26 mouse cellular contexts compared by ENCODE assay signal in the genomic region with DNA sequence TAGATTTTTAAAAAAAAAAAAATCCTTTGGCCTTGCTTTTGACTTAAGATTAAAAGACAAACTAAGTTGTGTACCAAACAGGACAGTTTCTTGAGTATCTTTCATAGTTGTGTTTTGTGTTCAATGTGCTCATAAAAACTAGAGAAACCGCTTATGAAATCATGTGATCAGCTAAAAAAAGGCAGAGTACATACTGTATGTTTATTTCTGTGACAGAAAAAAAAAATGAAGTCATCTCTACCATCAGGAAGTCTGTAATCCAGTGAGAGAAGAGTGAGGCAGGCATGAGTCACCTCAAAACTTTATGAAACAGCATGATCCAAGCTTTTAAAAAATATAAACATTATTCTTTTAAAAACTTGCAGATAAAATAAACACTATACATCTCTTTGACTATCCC.
"Had no signal": no experiment of that assay in that cellular context is flagged by ENCODE, and none has a peak within 500 bp of the region (broad histone marks: within the 10 kb centered on the region; RNA-seq: fewer than 3 reads in every experiment).

No protein-coding gene starts in this region.

- H3K27me3 ChIP-seq: heart, embryonic 13.5 days; heart, embryonic 15.5 days; hindbrain, embryonic 13.5 days; intestine, embryonic 15.5 days; limb, embryonic 12.5 days; liver, embryonic 13.5 days had no signal

- H3K36me3 ChIP-seq: heart, embryonic 13.5 days; heart, embryonic 15.5 days; hindbrain, embryonic 13.5 days; intestine, embryonic 15.5 days; limb, embryonic 10.5 days; limb, embryonic 12.5 days; liver, embryonic 13.5 days had no signal

- H3K4me3 ChIP-seq: heart, adult 2 months; heart, embryonic 13.5 days; heart, embryonic 15.5 days; hindbrain, embryonic 13.5 days; intestine, embryonic 15.5 days; layer of hippocampus, adult 2 months; left cerebral cortex, adult 2 months; limb, embryonic 10.5 days; limb, embryonic 12.5 days; liver, embryonic 13.5 days had no signal

- ATAC-seq: hindbrain, embryonic 16.5 days; inflammation-experienced regulatory T-cells, adult 6 months; intestine, embryonic 15.5 days; intestine, postnatal 0 days had no signal

- H3K4me2 ChIP-seq: heart, embryonic 11.5 days; heart, embryonic 13.5 days; heart, embryonic 15.5 days; hindbrain, embryonic 13.5 days; intestine, embryonic 15.5 days; limb, embryonic 12.5 days; liver, embryonic 11.5 days; liver, embryonic 13.5 days had no signal

- DNase-seq: gastrocnemius, postnatal 14 days; gastrocnemius, postnatal 36 days; heart, adult 11 months; heart, adult 2 months; heart, postnatal 14 days; heart, postnatal 36 days; kidney, adult 18-20 months; kidney, adult 8-10 months; kidney, postnatal 10 days; kidney, postnatal 25 days; kidney, postnatal 4 days; liver; liver, embryonic 13.5 days had no signal
